Mouse (Mus musculus): ENCODE measurements around the gene Pts.

Pts gene

GRCm38 (mm10) chr9:50528293-50528892, at the start of gene Pts:
Gene Pts, minus strand, starts transcription at chr9:50528724.
- peak; percentile 99 for DNase-seq (ENCODE audit: low spot score)

GRCm38 (mm10) chr9:50569599-50570525, 41.3 kb upstream of the Pts start:
- DNase-seq (ENCODE audit: low spot score) = no peak

DNA sequence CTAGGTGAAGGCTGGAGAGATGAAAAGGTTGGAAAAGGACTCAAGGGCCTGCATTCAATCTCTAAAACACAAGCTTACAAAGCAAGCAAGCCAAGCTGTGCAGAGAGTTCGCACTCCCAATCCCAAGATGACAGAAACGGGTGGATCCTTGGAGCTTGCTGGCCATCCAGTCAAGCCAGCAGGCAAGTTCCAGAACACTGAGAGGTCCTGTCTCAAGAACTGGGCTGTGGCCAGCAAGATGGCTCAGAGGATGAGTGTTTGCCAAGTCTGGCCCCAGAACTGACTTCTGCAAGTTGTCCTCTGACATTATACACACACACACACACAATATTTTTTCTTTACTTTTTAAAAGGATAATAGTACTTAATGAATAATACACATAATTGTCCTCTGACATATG, 39.4 kb upstream of the Pts start:
- DNase-seq (ENCODE audit: low spot score) = no peak

GRCm38 (mm10) chr9:50567372-50567771, 38.8 kb upstream of the Pts start:
- no peak for DNase-seq (ENCODE audit: low spot score)

DNA sequence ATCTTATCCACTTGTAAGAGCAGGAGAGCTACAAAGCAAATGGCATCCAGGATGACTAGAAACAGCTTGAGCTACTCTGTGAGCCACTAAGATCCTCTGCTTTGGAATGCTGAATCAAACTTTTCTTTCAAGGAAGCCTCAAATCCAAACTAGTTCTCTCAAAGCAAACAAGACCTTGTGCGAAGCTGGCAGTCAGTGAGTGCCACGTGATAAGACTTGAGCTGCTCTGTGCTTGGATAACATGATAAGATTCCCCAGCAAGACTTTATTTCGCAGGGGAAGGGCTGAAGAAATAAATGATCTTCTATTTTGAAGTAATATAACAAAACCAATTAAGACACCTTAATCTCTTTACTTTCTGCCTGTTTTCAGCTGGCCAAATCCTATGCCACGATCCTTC, 37.4 kb upstream of the Pts start:
- no peak for DNase-seq (ENCODE audit: low spot score)

- DNase-seq (ENCODE audit: low spot score) = no peak
Measured at GRCm38 (mm10) chr9:50565173-50565572, 36.6 kb upstream of the Pts start.

DNA sequence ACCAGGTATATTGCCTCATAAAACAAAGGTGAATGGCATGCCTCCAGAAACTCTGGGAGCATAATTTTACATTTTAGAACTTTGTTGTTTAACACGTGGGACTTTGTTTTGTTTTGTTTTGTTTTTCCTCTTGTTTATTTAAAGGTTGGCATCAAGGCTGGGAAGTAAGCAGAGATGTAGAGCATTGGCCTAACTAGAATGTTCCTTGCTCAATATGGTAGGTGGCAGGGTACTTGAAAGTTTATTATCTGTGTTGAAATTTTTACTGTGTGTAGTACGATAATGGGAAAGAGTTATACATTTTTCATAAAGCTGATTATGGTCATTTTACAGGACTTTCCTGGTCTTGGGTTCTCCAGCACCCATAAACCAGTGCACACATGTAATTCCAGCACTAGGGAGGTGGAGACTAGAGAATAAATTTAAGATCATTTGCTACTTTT, 33.4 kb upstream of the Pts start:
- no peak for DNase-seq (ENCODE audit: low spot score)

DNA sequence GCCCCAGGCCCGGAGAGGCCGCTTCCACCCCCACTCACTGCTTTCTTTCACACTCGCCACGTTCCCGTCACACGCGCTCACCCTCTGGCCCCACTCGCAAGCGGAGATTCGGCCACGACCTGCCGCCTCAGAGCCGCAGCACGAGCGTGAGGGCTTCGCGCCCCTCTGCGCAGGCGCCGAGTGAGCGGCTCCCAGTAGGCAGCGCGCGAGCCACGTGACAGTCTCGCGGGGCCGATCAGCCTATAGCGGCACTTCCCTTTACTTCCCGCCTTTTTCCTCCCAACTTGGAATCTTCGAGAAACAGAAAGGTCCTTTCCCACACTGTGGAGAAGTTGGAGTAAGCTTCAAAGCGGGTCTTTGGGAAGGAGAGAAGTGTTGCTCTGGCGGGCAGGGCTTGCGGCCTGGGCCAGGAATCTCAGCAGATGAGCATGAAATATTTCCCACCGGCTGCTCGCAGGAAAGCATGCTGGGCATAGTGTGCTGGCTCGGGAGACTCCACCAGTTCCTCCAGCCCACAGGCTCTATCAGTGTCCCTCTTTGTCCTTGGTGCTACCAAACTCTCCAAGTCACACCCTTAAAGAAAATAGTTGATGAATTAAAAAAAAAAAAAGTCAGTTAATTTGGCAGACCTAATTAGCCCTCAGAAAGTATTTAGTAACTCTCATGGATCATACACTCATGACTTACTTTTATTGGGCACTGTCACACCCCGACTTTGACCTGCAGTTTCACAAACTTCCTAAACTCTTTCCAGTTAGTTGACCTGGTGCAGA, 32.8 kb upstream of the Pts start, which contains the start of gene Tex12:
Gene Tex12 (minus strand): TSS at position 181 of the 773 bp plus-strand sequence.
- no peak for DNase-seq (ENCODE audit: low spot score)

GRCm38 (mm10) chr9:50555094-50555446, 26.5 kb upstream of the Pts start, which contains the start of gene Bco2:
Gene Bco2, minus strand, starts transcription at chr9:50555181.
- no peak for DNase-seq (ENCODE audit: low spot score)

GRCm38 (mm10) chr9:50554241-50555093, 25.9 kb upstream of the Pts start, which contains the start of gene Il18:
Gene Il18, plus strand, starts transcription at chr9:50554827.
- DNase-seq (ENCODE audit: low spot score) = peak; percentile 65

DNA sequence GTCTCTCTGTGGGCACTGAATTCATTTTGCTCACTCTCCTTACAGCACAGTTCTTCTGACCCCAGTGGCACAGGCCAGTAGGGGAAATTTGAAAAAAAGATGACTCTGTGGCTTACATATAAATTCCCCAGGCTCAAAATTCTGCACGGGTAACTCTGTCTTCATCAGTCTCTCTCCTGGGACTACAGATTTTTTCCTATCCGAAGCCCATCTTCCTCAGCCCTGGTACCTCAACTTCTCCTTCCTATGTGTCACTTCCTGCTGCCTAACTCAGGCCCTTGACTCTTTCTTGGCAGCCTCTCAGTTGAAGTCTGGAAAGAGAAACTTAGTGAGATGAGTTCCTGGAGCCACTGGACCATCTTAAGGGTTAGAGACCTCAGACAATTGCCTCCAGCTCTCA, 25.0 kb upstream of the Pts start:
- no peak for DNase-seq (ENCODE audit: low spot score)

DNA sequence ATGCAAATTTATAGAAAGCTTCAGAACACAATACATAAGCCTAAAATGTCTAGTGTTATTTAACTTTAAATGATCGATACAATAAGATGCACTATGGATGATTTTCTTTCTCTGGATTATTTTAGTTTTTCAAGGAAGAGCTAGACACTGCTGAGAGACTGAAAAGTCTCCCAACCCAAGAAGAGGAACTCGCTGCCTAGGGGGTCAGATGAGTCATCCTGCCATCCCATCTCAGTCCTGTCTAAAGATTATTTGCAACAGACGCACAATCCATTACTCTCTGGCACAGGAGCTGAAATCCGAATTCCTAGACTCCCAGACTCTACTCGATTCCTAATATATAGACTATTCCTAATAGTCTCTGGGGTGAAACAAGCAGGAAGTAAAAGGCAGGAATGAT, 23.7 kb upstream of the Pts start:
- no peak for DNase-seq (ENCODE audit: low spot score)

- DNase-seq (ENCODE audit: low spot score) = no peak
Measured at GRCm38 (mm10) chr9:50548936-50549335, 20.4 kb upstream of the Pts start.

DNA sequence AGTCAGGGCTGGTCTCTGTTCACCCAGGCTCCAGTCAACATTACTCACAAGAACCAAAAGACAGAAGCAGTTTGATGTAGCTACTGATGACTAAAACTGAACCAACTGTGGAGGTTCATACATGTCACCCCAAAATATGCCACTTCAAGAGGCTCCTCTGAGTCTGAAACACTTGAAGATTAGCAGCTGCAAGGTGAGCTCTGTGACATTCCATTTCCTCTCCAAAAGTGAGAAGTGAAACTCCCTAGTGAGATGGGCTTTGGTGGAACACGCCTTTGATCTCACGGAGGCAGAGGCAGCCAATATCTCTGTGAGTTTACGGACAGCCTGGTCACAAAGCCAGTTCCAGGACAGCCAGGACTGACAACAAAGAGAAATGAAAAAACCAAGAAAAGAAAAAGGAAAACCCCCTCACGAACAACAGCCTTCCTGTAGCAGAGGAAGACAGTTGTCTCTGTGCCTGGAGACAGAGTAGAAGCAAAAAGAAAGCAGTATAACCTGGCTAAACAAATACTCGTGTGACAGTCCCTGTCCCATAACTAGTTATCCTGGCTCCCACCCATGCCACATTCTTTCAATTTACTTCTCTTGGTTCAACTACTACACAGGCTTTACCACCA, 19.4 kb upstream of the Pts start:
- DNase-seq (ENCODE audit: low spot score) = no peak

DNA sequence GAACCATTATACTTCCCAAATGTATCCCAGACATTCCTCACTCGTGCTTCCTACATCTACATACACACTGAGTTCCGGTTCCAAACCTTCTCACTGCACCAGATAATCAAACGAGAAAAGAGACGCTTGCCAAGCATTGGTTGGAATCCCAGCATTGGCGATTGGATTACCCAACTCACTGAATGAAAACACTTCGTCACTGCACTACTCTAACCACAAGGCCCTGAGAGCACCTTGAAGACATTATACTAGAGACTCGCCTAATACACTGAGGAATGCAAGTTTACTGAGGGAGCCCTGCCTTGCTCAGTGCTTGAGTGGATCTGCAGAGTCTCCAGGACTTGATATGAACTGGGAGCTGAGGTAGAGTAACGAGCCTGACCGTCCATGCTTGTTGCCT, 13.9 kb upstream of the Pts start:
- no peak for DNase-seq (ENCODE audit: low spot score)

- DNase-seq (ENCODE audit: low spot score) = no peak
Measured at GRCm38 (mm10) chr9:50540170-50540569, 11.6 kb upstream of the Pts start.

DNA sequence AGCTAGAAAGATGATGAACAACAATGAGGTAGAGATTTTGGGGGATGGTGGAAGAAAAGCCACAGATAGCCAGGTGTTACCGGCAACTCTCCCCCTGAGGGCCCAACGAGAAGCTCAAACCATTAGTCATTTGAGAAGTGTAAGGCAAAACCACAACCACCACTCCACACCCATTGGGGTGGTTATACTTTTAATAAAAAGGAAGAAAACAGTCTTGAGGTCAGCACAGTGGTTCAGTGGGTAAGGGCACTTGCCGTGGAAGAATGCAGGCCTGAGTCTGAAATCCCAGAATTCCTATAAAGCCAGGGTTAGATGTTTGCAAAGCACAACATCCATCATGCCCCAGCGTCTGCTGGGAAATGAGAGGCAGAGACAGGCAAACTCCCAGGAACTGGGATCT, 8.8 kb upstream of the Pts start:
- DNase-seq (ENCODE audit: low spot score) = no peak

DNA sequence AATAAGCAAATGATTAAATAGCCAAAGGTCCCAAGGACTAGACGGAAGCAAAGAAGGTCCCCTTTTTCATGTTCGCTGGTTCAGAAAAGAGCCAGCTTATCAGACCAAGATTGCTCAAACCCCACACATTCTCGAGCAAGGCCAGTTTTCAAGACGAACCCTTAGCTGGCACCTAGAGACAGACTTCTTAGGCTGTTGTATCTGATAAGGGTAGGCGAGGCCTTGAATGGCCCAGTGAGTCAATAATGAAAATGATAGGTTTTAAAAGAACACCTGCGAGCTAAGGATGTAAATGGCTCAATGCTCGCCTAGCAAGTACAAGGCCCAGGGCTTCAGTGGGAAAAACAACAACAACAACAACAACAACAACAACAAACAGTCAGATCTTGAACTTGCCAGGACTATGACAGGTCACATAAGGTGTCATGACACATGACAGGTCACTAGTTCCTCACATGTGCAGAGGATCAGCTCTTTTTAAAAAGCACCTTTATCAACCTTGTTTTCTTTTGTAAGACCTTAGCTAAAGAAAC, 8.1 kb upstream of the Pts start:
- DNase-seq (ENCODE audit: low spot score) = no peak

DNA sequence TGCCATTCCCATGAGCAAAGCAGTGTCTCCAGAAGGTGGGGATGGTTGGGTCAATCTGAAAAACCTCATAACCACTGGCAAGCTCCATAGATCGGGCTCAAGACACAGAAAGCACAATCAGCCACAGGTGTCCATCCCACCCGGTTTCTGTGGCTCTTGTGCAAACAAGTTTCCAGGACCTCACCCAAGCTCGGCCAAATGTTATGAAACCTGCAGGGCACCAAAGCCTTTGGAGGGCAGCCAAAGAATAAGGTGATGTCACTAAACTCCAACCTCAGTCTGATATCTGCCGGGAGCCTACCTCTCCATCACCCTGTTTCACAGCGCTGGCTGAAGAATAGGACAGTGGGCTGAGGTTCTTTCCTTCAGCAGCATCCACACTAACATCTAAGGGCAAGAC, 7.4 kb upstream of the Pts start:
- DNase-seq (ENCODE audit: low spot score) = no peak

- peak; percentile 36 for DNase-seq (ENCODE audit: low spot score)
Measured at GRCm38 (mm10) chr9:50533791-50534190, 5.3 kb upstream of the Pts start.

DNA sequence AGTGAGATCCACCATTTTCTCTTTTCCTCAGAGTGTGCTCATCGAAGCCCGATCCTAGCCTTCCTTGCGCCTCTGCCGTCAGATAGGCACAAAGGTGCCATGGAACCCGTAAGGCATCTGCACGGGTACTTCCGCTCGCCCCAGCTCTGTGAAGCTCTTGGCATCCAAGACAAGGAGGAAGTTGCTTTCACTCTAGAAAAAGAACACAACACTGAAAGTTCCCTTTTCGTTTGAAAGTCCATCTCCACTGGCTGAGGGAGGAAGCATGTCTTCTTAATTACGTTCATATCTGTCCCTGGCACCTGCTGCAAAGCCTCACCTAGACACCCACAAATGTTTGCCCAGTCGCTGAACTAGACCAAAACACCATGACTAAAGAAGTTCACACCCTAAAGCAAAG, 4.8 kb upstream of the Pts start:
- DNase-seq (ENCODE audit: low spot score) = no peak

All from retina, embryonic 14.5 days (tissue).